Mouse (Mus musculus) cerebellum, adult 2 months (tissue): ENCODE results near the gene Sft2d1. TPM values are rescaled to one million over a fixed set of nuclear protein-coding genes. Genes with fewer than 3 reads are reported as not detected.

ENCODE experiments used
- DNase-seq, 2 experiments: peaks; one replicate each; pipeline ENCODE4 v3.0.0; 2021
- H3K27ac ChIP-seq: fragments of 200-500 bp; 2 replicates; pipeline ENCODE4 v1.5.1; 2012; ENCODE audit warnings: low read length, control low read depth, inconsistent platforms; ENCODE audit not compliant: insufficient read depth
- H3K27me3 ChIP-seq: fragments of 200-500 bp; 2 replicates; pipeline ENCODE4 v1.6.1; 2012; ENCODE audit warnings: inconsistent platforms, mild to moderate bottlenecking, low read length, moderate library complexity; ENCODE audit not compliant: control insufficient read depth, insufficient read depth
- H3K4me1 ChIP-seq: fragments of 200-500 bp; 2 replicates; pipeline ENCODE4 v1.6.1; 2011; ENCODE audit warnings: low read length; ENCODE audit not compliant: control insufficient read depth, insufficient read depth
- H3K4me3 ChIP-seq: fragments of 200-500 bp; replicated peaks from 2 replicates; pipeline ENCODE3; 2011; ENCODE audit warnings: mild to moderate bottlenecking, low read depth, low read length, control low read depth; ENCODE audit not compliant: insufficient read depth
- CTCF ChIP-seq: fragments of 200-500 bp; IDR thresholded peaks from 2 replicates; pipeline ENCODE4 v1.5.1; 2011; ENCODE audit warnings: low read depth, mild to moderate bottlenecking, control low read depth, low read length, moderate library complexity, borderline replicate concordance; ENCODE audit not compliant: insufficient read depth
- POLR2A ChIP-seq: fragments of 200-500 bp; IDR thresholded peaks from 2 replicates; pipeline ENCODE4 v1.6.1; 2011; ENCODE audit warnings: low read length, control low read depth, borderline replicate concordance; ENCODE audit not compliant: insufficient read depth
- WGBS: fragments of 180-500 bp; shearing (Covaris S2); methylation state at CpG from one replicate; pipeline ENCODE4 v1.1.7; 2018; 5-methylcytosine and 5-hydroxymethylcytosine counted together
- polyA plus RNA-seq: library from polyadenylated mRNA; depleted of rRNA; stranded (reverse); fragments of >200 nt; gene quantifications from 2 replicates; pipeline ENCODE4 v1.2.3, GENCODE M21; 2012; rRNA removed

The Sft2d1 gene
- polyA plus RNA-seq, 1 experiment: 118 TPM

DNA sequence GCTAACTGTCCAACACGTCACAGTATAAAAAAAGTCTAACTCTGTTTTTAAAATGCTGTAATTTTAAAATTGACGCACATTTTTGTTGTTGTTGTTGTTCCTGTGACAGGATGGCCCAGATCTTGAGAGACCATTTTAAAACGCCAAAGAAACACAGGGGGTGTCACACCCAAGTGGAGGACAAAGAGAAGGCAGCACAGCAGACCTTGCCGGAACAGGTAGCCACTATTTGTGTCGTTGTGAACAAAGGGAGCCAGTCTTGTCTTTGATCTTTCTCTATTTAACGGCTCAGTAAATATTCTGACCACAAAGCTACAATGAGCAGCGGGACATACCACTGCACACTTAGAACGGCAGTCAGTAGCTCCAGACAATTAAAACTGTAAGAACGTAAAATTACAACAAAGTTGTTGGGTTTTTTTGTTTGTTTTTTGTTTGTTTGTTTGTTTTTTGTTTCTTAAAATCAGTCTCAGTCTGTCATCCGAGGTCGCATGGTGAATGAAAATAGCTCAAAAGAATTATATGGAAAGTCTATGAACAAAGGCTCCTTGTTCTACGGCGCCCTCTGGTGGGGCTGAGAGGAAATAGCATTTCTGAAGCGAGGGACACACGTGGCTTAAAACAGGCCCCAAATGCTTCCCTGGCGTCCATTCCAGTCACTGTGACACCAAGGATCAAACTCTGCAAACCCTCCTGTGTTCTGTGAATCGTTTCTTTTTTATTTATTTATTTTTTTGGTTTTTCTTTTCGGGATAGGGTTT lies 61.6 kb downstream of the Sft2d1 start:
- Histone ChIP-seq H3K4me3 (peak overlapping the region; percentile 27), H3K27me3 (no peaks in the 10 kb centered on the region), H3K4me1 (peaks cover 13% of the 10 kb centered on the region; the same call in 1 of the 2 replicates), H3K27ac (no peak overlapping the region)
- TF ChIP-seq CTCF (peak; percentile 85), POLR2A (no peak)
- 3% methylated on average over 18 of the region's 18 CpGs for WGBS
- peak; percentile 76 to 83 for DNase-seq

Other genes with a start within 250 kb of the Sft2d1 start
- 0.89 and 1.7 TPM in 2 replicates for gene Gm49673, start 163.3 kb upstream of the Sft2d1 start, polyA plus RNA-seq
- gene Rnaset2a, start 163.0 kb upstream of the Sft2d1 start, polyA plus RNA-seq: 11.3 and 13.7 TPM in 2 replicates
- 19.3 and 20.5 TPM in 2 replicates for gene Fgfr1op, start 145.6 kb upstream of the Sft2d1 start, polyA plus RNA-seq
- not detected in 2 replicates for gene Ccr6, start 75.1 kb upstream of the Sft2d1 start, polyA plus RNA-seq
- gene Mpc1, start 28.2 kb upstream of the Sft2d1 start, polyA plus RNA-seq: 524 and 528 TPM in 2 replicates
- gene Prr18, start 26.4 kb downstream of the Sft2d1 start, polyA plus RNA-seq: 57.9 and 78.1 TPM in 2 replicates
- gene T2, start 44.9 kb downstream of the Sft2d1 start, polyA plus RNA-seq: 0.80 and 1.0 TPM in 2 replicates
- 0.15 TPM in 1 of 2 replicates, not detected in the other for gene T, start 123.3 kb downstream of the Sft2d1 start, polyA plus RNA-seq
- gene Pde10a, start 214.3 kb downstream of the Sft2d1 start, polyA plus RNA-seq: 31.9 and 40.9 TPM in 2 replicates